In genomic region chr15:103134277-103135086, GRCm38 (mm10) we compare ENCODE assay signal across 10 mouse cellular contexts. TPM values are rescaled to one million over a fixed set of nuclear protein-coding genes. Genes with fewer than 3 reads are reported as not detected.
DNase-seq lines count a peak whose midpoint lies in the region; ATAC-seq and TF ChIP-seq lines count a peak whose summit lies in the region.
"Had no signal": no experiment of that assay in that cellular context is flagged by ENCODE, and none has a peak within 500 bp of the region (broad histone marks: within the 10 kb centered on the region; RNA-seq: fewer than 3 reads in every experiment).

No protein-coding gene starts in this region.

- TF ChIP-seq POLR2A in spleen, adult 2 months (IDR thresholded peaks at IDR 0.05; ENCODE audit: low read depth, low read length): no peak

- no peak overlapping the region for H3K4me3 ChIP-seq in spleen, adult 2 months (ENCODE audit: extremely low read depth, insufficient read depth, insufficient read length)
- H3K4me3 ChIP-seq in kidney, embryonic 14.5 days (ENCODE audit: low read length): no peak overlapping the region
- H3K4me3 ChIP-seq in stomach, embryonic 14.5 days (ENCODE audit: low read depth, low read length): no peak overlapping the region
- H3K4me3 ChIP-seq in liver, embryonic 11.5 days (ENCODE audit: low read depth, low read length): no peak overlapping the region
- H3K4me3 ChIP-seq: embryonic facial prominence, embryonic 13.5 days had no signal

- H3K4me2 ChIP-seq in kidney, embryonic 14.5 days (replicated peaks; ENCODE audit: low read depth, low read length): no peak overlapping the region
- H3K4me2 ChIP-seq in stomach, embryonic 14.5 days (replicated peaks; ENCODE audit: low read depth, low read length): no peak overlapping the region
- no peak overlapping the region for H3K4me2 ChIP-seq in liver, embryonic 11.5 days
- H3K4me2 ChIP-seq: embryonic facial prominence, embryonic 13.5 days had no signal

- DNase-seq in adrenal gland, postnatal 10 days: peak; percentile 30
- no peak for DNase-seq in adrenal gland, postnatal 25 days
- peak; percentile 17 to 57 for DNase-seq in spleen, adult 2 months (ENCODE audit: low read depth in 1 of 2, low spot score in 2 of 2)
- DNase-seq in spleen, adult 12 weeks (ENCODE audit: low spot score): no peak
- no peak for DNase-seq in liver, embryonic 11.5 days (ENCODE audit: low spot score)

- no peak for TF ChIP-seq CTCF in spleen, adult 2 months (IDR thresholded peaks at IDR 0.05; ENCODE audit: extremely low read depth, insufficient read depth, insufficient read length, insufficient replicate concordance)

- peaks cover 3% of the 10 kb centered on the region; the same call in 1 of the 2 replicates for H3K9me3 ChIP-seq in kidney, embryonic 14.5 days (ENCODE audit: control insufficient read depth, low read length)
- H3K9me3 ChIP-seq in stomach, embryonic 14.5 days (ENCODE audit: control insufficient read depth, low read depth, low read length): no peaks in the 10 kb centered on the region
- H3K9me3 ChIP-seq in liver, embryonic 11.5 days (ENCODE audit: control insufficient read depth, low read length): no peaks in the 10 kb centered on the region
- H3K9me3 ChIP-seq: embryonic facial prominence, embryonic 13.5 days had no signal

- peaks cover 15% of the 10 kb centered on the region; the same call in 1 of the 2 replicates for H3K4me1 ChIP-seq in spleen, adult 2 months (ENCODE audit: control insufficient read depth, insufficient read depth, insufficient read length)
- peaks cover 33% of the 10 kb centered on the region for H3K4me1 ChIP-seq in kidney, embryonic 14.5 days (ENCODE audit: control insufficient read depth, insufficient read depth, low read length)
- peaks cover 13% of the 10 kb centered on the region; the same call in 1 of the 2 replicates for H3K4me1 ChIP-seq in stomach, embryonic 14.5 days (ENCODE audit: control insufficient read depth, insufficient read depth, low read length)
- H3K4me1 ChIP-seq in liver, embryonic 11.5 days (replicated peaks; ENCODE audit: control insufficient read depth, insufficient read depth, low read length): no peaks in the 10 kb centered on the region

- ATAC-seq in kidney, embryonic 14.5 days (ENCODE audit: low FRiP score, low TSS enrichment): peak; percentile 38; the same call in 1 of the 2 replicates
- 0 out of 2 replicates have a peak, but pooled peaks have one; percentile 15 for ATAC-seq in stomach, embryonic 14.5 days (ENCODE audit: insufficient number of reproducible peaks, insufficient read depth, low FRiP score, low read depth)
- ATAC-seq in activated CD4-positive, CD25-positive, alpha-beta regulatory T cell, adult 4 months: no peak
- no peak for ATAC-seq in liver, embryonic 11.5 days (replicated peaks; ENCODE audit: low FRiP score)

- no peak overlapping the region for H3K27ac ChIP-seq in spleen, adult 2 months (ENCODE audit: insufficient read depth, low read length)
- peak overlapping the region; percentile 52; the same call in 1 of the 2 replicates for H3K27ac ChIP-seq in kidney, embryonic 14.5 days (ENCODE audit: low read depth, low read length)
- H3K27ac ChIP-seq in stomach, embryonic 14.5 days (ENCODE audit: low read length): no peak overlapping the region
- no peak overlapping the region for H3K27ac ChIP-seq in liver, embryonic 11.5 days (ENCODE audit: low read depth, low read length)
- H3K27ac ChIP-seq: embryonic facial prominence, embryonic 13.5 days; liver, embryonic 14.5 days had no signal

- H3K9ac ChIP-seq in kidney, embryonic 14.5 days (ENCODE audit: low read depth, low read length): no peak overlapping the region
- no peak overlapping the region for H3K9ac ChIP-seq in stomach, embryonic 14.5 days (replicated peaks; ENCODE audit: low read depth, low read length)
- H3K9ac ChIP-seq in liver, embryonic 11.5 days (ENCODE audit: low read depth, low read length): no peak overlapping the region
- H3K9ac ChIP-seq: embryonic facial prominence, embryonic 13.5 days; liver, embryonic 14.5 days had no signal

- no peaks in the 10 kb centered on the region for H3K27me3 ChIP-seq in spleen, adult 2 months (ENCODE audit: control insufficient read depth, insufficient read depth, low read length)
- no peaks in the 10 kb centered on the region; the same call in 1 of the 2 replicates for H3K27me3 ChIP-seq in kidney, embryonic 14.5 days (ENCODE audit: control insufficient read depth, insufficient read depth, low read length)
- H3K27me3 ChIP-seq in stomach, embryonic 14.5 days (ENCODE audit: control insufficient read depth, insufficient read depth, low read length): no peaks in the 10 kb centered on the region
- H3K27me3 ChIP-seq in liver, embryonic 11.5 days (replicated peaks; ENCODE audit: control insufficient read depth, insufficient read depth, low read length): peaks cover 66% of the 10 kb centered on the region

- H3K36me3 ChIP-seq in spleen, adult 2 months (ENCODE audit: control insufficient read depth, insufficient read depth, low read length): no peaks in the 10 kb centered on the region
- H3K36me3 ChIP-seq in kidney, embryonic 14.5 days (ENCODE audit: control insufficient read depth, insufficient read depth, low read length): no peaks in the 10 kb centered on the region
- no peaks in the 10 kb centered on the region for H3K36me3 ChIP-seq in stomach, embryonic 14.5 days (ENCODE audit: control insufficient read depth, insufficient read depth, low read length)
- no peaks in the 10 kb centered on the region for H3K36me3 ChIP-seq in liver, embryonic 11.5 days (ENCODE audit: control insufficient read depth, insufficient read depth, low read length)
- H3K36me3 ChIP-seq: embryonic facial prominence, embryonic 13.5 days had no signal

- WGBS in spleen, adult 2 months: 16% methylated on average over 5 of the region's 5 CpGs
- WGBS in kidney, embryonic 14.5 days: 34% methylated on average over 5 of the region's 5 CpGs
- 44% methylated on average over 5 of the region's 5 CpGs for WGBS in stomach, embryonic 14.5 days
- 24% methylated on average over 5 of the region's 5 CpGs for WGBS in liver, embryonic 11.5 days

RNA-seq across cellular contexts. Expression of gene Smug1, which starts 32.4 kb away (rescaled TPM):
- 10 to 100 TPM; 14.0 to 19.9 TPM for total RNA-seq in adrenal gland, postnatal 10 days (2021)
- total RNA-seq in adrenal gland, postnatal 25 days (2021): 12.1 and 19.9 TPM in 2 replicates
- polyA plus RNA-seq in spleen, adult 2 months (2012; rRNA removed): 10.6 and 12.5 TPM in 2 replicates
- polyA plus RNA-seq in kidney, embryonic 14.5 days (2014; fragmentation: Nextera tagmentation; extraction: Ambion mirVana): 11.5 and 19.5 TPM in 2 replicates
- polyA plus RNA-seq in stomach, embryonic 14.5 days (2014; fragmentation: Nextera tagmentation; extraction: Ambion mirVana): 21.4 and 22.2 TPM in 2 replicates
- 1 to 10 TPM; 4.0 to 5.8 TPM for polyA plus RNA-seq in activated CD4-positive, CD25-positive, alpha-beta regulatory T cell, adult 4 months (2017; shearing (Covaris generic))
- 12.8 and 13.3 TPM in 2 replicates for polyA plus RNA-seq in liver, embryonic 11.5 days (2014; fragmentation: Nextera tagmentation; extraction: Ambion mirVana)

Comparison
In these comparisons a context has a peak if more than half of its experiments do, and no peak if none do; other contexts are left out.
1. DNase-seq: peak in adrenal gland, postnatal 10 days (single experiment) and spleen, adult 2 months (2 of 2); none in adrenal gland, postnatal 25 days (single experiment), spleen, adult 12 weeks (single experiment) and liver, embryonic 11.5 days (single experiment).
2. ATAC-seq: peak in kidney, embryonic 14.5 days (single experiment) and stomach, embryonic 14.5 days (single experiment); none in activated CD4-positive, CD25-positive, alpha-beta regulatory T cell, adult 4 months (single experiment) and liver, embryonic 11.5 days (single experiment).